Mouse (Mus musculus) lung, embryonic 16.5 days (tissue): ENCODE results near the gene E330009J07Rik. TPM values are rescaled to one million over a fixed set of nuclear protein-coding genes. Genes with fewer than 3 reads are reported as not detected.

Experiments used
- ATAC-seq: fragments of 200-750 bp; cut with Nextera tagmentation; 2 replicates; pipeline ENCODE4 v1.8.0; 2017; ENCODE audit warnings: low read depth, mild to moderate bottlenecking, moderate library complexity
- H3K27ac ChIP-seq: fragments of 300-500 bp; sonication (generic); 2 replicates; pipeline ENCODE4 v1.5.1; 2014; ENCODE audit warnings: mild to moderate bottlenecking, control low read depth, low read length
- H3K27me3 ChIP-seq: fragments of 300-500 bp; sonication (generic); 2 replicates; pipeline ENCODE4 v1.6.1; 2014; ENCODE audit warnings: low read depth, low read length, mixed read lengths; ENCODE audit not compliant: control insufficient read depth, insufficient read depth
- H3K36me3 ChIP-seq: fragments of 300-500 bp; sonication (generic); 2 replicates; pipeline ENCODE4 v1.6.1; 2014; ENCODE audit warnings: low read length; ENCODE audit not compliant: control insufficient read depth, insufficient read depth
- H3K4me1 ChIP-seq: fragments of 300-500 bp; sonication (generic); replicated peaks from 2 replicates; pipeline ENCODE4 v1.6.1; 2014; ENCODE audit warnings: low read length, mixed read lengths; ENCODE audit not compliant: control insufficient read depth, insufficient read depth
- H3K4me2 ChIP-seq: fragments of 300-500 bp; sonication (generic); 2 replicates; pipeline ENCODE4 v1.6.1; 2014; ENCODE audit warnings: low read depth, low read length, control low read depth
- H3K4me3 ChIP-seq: fragments of 300-500 bp; sonication (generic); 2 replicates; pipeline ENCODE4 v1.5.1; 2014; ENCODE audit warnings: mild to moderate bottlenecking, low read length, control low read depth
- H3K9ac ChIP-seq: fragments of 300-500 bp; sonication (generic); 2 replicates; pipeline ENCODE4 v1.6.1; 2014; ENCODE audit warnings: low read length, control low read depth
- H3K9me3 ChIP-seq: fragments of 300-500 bp; sonication (generic); 2 replicates; pipeline ENCODE4 v1.6.1; 2016; ENCODE audit warnings: low read length; ENCODE audit not compliant: control insufficient read depth
- WGBS: fragments of 180-500 bp; shearing (Covaris S2); extraction: QIAGEN DNeasy Blood & Tissue Kit; methylation state at CpG from one replicate; pipeline ENCODE4 v1.1.7; 2014; 5-methylcytosine and 5-hydroxymethylcytosine counted together
- polyA plus RNA-seq: library from polyadenylated mRNA; unstranded; fragments of >200 nt; fragmentation: Nextera tagmentation; extraction: Ambion mirVana; gene quantifications from 2 replicates; pipeline ENCODE4 v1.2.1, GENCODE M21; 2015

E330009J07Rik gene
- polyA plus RNA-seq, 1 experiment from 2014 or later = 9.6 TPM

GRCm38 (mm10) chr6:40388660-40389059 is 47.3 kb downstream of the E330009J07Rik start:
- WGBS = 52% methylated on average over 4 of the region's 4 CpGs
- no peaks in the 10 kb centered on the region for H3K4me1 ChIP-seq
- H3K9ac ChIP-seq = no peak overlapping the region
- H3K27ac ChIP-seq = no peak overlapping the region
- no peak for ATAC-seq
- H3K9me3 ChIP-seq = no peaks in the 10 kb centered on the region
- no peaks in the 10 kb centered on the region for H3K27me3 ChIP-seq
- 0 out of 2 replicates have a peak, but pooled peaks cover 6% of the 10 kb centered on the region for H3K36me3 ChIP-seq
- no peak overlapping the region for H3K4me2 ChIP-seq
- no peak overlapping the region for H3K4me3 ChIP-seq

DNA sequence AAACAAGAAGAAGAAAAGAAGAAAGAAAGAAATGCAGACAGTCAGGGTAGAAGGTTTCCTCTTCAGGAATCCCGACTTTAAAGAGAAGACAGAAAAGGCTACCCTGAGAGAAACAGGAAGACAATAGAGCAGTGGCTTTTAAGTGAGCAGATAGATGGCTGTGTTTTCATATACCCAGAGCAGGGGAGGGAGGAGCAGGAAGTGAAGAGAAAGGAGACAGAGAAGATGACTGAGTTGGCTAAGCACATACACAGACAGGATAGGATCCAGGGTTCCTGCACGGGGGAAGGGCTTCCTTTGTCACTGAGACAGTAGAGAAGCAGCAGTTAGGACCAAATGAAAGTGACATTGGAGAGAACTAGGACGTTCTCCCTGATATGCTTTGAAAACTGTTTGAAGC is 50.3 kb downstream of the E330009J07Rik start:
- Histone ChIP-seq H3K36me3 (0 out of 2 replicates have a peak, but pooled peaks cover 2% of the 10 kb centered on the region), H3K4me1 (no peaks in the 10 kb centered on the region), H3K27me3 (no peaks in the 10 kb centered on the region), H3K9ac (no peak overlapping the region), H3K27ac (no peak overlapping the region), H3K9me3 (no peaks in the 10 kb centered on the region), H3K4me3 (no peak overlapping the region), H3K4me2 (no peak overlapping the region)
- 60% methylated on average over 3 of the region's 3 CpGs for WGBS
- ATAC-seq = no peak

DNA sequence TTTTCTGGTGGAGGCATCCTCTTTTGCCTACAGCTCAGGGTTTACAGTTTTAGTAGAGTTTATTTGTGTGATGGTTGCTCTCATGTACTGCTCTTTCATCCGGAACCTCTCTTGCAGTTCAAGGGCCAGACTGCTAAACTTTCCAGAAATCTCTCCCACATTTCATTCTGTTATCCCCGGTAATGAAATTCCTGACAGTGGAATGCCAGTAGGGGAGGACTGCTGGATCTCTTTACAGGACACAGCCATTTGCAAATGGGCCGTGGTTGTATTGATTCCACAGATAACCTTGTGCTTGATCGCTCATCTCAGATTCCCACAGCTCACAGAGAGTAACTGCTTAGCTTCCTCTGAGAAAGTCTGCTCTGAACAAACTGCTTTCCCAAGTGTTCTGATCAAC is 54.0 kb downstream of the E330009J07Rik start:
- WGBS = 80% methylated on average over 4 of the region's 4 CpGs
- no peak for ATAC-seq

DNA sequence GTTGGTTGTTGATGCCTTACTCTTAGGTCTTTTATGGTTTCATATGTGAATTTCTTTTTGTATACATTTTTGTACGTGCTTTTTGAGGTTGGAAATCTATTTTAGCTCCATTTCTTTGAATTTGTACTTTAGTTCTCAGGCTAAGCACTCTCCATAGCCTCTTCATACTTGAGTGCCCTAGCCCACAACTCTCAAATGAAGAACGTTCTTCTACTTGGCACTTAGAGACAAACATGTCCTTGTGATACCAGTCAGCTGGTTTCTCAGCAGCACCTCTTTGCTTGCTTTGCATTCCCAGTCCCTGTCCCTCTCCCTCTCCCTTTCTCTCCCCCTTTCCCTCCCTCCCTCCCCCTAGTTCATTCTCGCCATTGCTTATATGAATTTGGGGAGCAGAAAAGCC is 55.8 kb downstream of the E330009J07Rik start:
- Histone ChIP-seq H3K27me3 (no peaks in the 10 kb centered on the region), H3K9me3 (no peaks in the 10 kb centered on the region), H3K36me3 (peaks cover 5% of the 10 kb centered on the region; the same call in 1 of the 2 replicates), H3K9ac (no peak overlapping the region), H3K4me1 (no peaks in the 10 kb centered on the region), H3K27ac (peak overlapping the region; percentile 15; the same call in 1 of the 2 replicates), H3K4me2 (no peak overlapping the region), H3K4me3 (no peak overlapping the region)
- ATAC-seq = peak; percentile 61
- 62% methylated on average over 3 of the region's 3 CpGs for WGBS

More for the DNA sequence above, 54.0 kb downstream of the E330009J07Rik start:
- no peak overlapping the region for H3K27ac ChIP-seq
- no peaks in the 10 kb centered on the region for H3K4me1 ChIP-seq
- H3K9me3 ChIP-seq = no peaks in the 10 kb centered on the region
- H3K4me3 ChIP-seq = no peak overlapping the region
- no peak overlapping the region for H3K9ac ChIP-seq
- peaks cover 5% of the 10 kb centered on the region; the same call in 1 of the 2 replicates for H3K36me3 ChIP-seq
- no peak overlapping the region for H3K4me2 ChIP-seq
- no peaks in the 10 kb centered on the region for H3K27me3 ChIP-seq

GRCm38 (mm10) chr6:40371031-40371430 is 64.9 kb downstream of the E330009J07Rik start:
- Histone ChIP-seq H3K9ac (no peak overlapping the region), H3K4me3 (no peak overlapping the region), H3K27ac (no peak overlapping the region), H3K4me1 (no peaks in the 10 kb centered on the region), H3K27me3 (no peaks in the 10 kb centered on the region), H3K36me3 (peaks cover 8% of the 10 kb centered on the region), H3K4me2 (no peak overlapping the region), H3K9me3 (no peaks in the 10 kb centered on the region)
- no peak for ATAC-seq
- 84% methylated on average over 6 of the region's 6 CpGs for WGBS

DNA sequence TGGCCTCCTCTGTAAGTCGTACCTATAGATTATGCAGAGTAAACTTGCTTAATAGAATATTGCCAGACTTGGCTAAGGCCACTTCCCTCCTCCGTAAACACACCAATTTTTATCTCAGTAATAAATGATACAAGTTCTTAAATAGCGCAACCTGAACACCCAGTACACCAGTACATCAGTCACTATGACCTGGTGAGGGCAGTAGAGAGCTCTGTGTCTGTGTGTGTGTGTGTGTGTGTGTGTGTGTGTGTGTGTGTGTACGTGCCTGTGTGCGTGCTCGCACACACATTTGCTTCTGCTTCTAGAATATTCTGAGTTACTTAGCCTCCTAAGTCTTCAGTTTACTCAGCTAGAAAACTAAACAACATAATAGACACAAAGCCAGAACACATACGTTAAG is 82.6 kb downstream of the E330009J07Rik start:
- Histone ChIP-seq H3K9me3 (no peaks in the 10 kb centered on the region), H3K27ac (no peak overlapping the region), H3K4me2 (no peak overlapping the region), H3K4me3 (no peak overlapping the region), H3K36me3 (peaks cover 5% of the 10 kb centered on the region; the same call in 1 of the 2 replicates), H3K4me1 (no peaks in the 10 kb centered on the region), H3K27me3 (no peaks in the 10 kb centered on the region), H3K9ac (no peak overlapping the region)
- ATAC-seq = no peak
- 91% methylated on average over 7 of the region's 7 CpGs for WGBS

Other genes starting within 250 kb of the E330009J07Rik start
- 38.3 and 41.1 TPM in 2 replicates for gene Agk, start 111.0 kb downstream of the E330009J07Rik start, polyA plus RNA-seq
- gene Wee2, start 3.0 kb upstream of the E330009J07Rik start, polyA plus RNA-seq = 0.08 TPM in 1 of 2 replicates, not detected in the other
- gene Ssbp1, start 35.2 kb upstream of the E330009J07Rik start, polyA plus RNA-seq = 130 and 142 TPM in 2 replicates
- not detected in 2 replicates for gene Tas2r137, start 55.1 kb upstream of the E330009J07Rik start, polyA plus RNA-seq
- not detected in 2 replicates for gene Tas2r108, start 57.4 kb upstream of the E330009J07Rik start, polyA plus RNA-seq
- not detected in 2 replicates for gene Prss37, start 83.4 kb upstream of the E330009J07Rik start, polyA plus RNA-seq
- not detected in 2 replicates for gene Olfr461, start 118.9 kb upstream of the E330009J07Rik start, polyA plus RNA-seq
- not detected in 2 replicates for gene Olfr460, start 133.4 kb upstream of the E330009J07Rik start, polyA plus RNA-seq
- gene Clec5a, start 149.7 kb upstream of the E330009J07Rik start, polyA plus RNA-seq = 1.6 and 1.9 TPM in 2 replicates
- not detected in 2 replicates for gene Tas2r138, start 177.2 kb upstream of the E330009J07Rik start, polyA plus RNA-seq
- gene Mgam, start 192.7 kb upstream of the E330009J07Rik start, polyA plus RNA-seq = 0.15 and 0.29 TPM in 2 replicates